Mouse (Mus musculus) cerebellum, adult 2 months (tissue): ENCODE results near the gene Gpank1.

Source experiments
- CTCF ChIP-seq: fragments of 200-500 bp; IDR thresholded peaks from 2 replicates; pipeline ENCODE4 v1.5.1; 2011; ENCODE audit warnings: low read depth, mild to moderate bottlenecking, control low read depth, low read length, moderate library complexity, borderline replicate concordance; ENCODE audit not compliant: insufficient read depth
- POLR2A ChIP-seq: fragments of 200-500 bp; IDR thresholded peaks from 2 replicates; pipeline ENCODE4 v1.6.1; 2011; ENCODE audit warnings: low read length, control low read depth, borderline replicate concordance; ENCODE audit not compliant: insufficient read depth

DNA sequence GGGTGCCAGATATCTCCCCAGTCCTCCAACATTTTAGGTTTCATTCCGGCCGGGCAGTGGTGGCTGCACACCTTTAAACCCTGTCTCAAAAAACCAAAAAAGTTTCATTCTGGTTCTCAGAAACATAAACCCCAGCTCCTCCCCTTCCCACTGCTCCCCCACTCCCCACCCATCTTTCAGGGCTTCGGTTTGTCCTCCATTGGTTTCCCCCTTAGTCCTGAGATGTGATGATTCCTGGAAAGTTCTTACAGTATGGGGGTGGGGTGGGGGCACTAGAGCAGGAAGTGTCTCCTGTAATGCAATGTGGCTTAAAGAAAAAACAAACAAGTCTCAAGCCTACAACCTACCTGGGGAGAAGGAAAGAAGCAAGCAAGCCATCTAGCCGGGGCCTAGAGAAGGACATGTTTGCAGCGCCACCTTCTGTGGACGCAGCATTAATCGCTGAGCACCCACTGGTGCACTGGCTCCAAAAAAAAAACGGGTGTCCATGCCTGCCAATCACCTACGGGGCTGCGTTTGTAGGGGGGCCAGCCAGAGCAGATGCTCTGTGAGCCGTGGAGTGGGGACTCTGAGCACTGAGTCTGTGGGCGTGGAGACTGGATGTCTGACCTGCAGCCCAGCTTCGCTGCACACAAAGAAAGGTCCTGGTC lies 15.4 kb upstream of the Gpank1 start:
- TF ChIP-seq CTCF (peak; percentile 77), POLR2A (no peak)
